Mouse (Mus musculus) MEL (cell line): ENCODE measurements around the gene Calhm3.

Experiments
- CHD1 ChIP-seq: IDR thresholded peaks from 2 replicates; pipeline ENCODE4 v1.6.1; 2012; ENCODE audit warnings: low read depth, mild to moderate bottlenecking, inconsistent platforms, low read length, improper control_type of control experiment
- CTCF ChIP-seq, 3 experiments: IDR thresholded peaks in 2 of 3; conservative IDR thresholded peaks in 1 of 3; 2 replicates each; pipeline ENCODE4 v1.5.1; 2011 to 2012; ENCODE audit warnings: low read length in 3 of 3, low read depth in 2 of 3, mild to moderate bottlenecking in 2 of 3, improper control_type of control experiment in 1 of 3, inconsistent platforms in 1 of 3, mixed read lengths in 1 of 3, moderate library complexity in 1 of 3; ENCODE audit not compliant: control insufficient read depth in 1 of 3, insufficient read depth in 1 of 3, poor library complexity in 1 of 3, severe bottlenecking in 1 of 3
- ELF1 ChIP-seq: IDR thresholded peaks from 2 replicates; pipeline ENCODE4 v1.6.1; 2014; ENCODE audit warnings: low read depth, mild to moderate bottlenecking, inconsistent platforms, low read length, improper control_type of control experiment, moderate library complexity
- EP300 ChIP-seq, 2 experiments: IDR thresholded peaks; 2 replicates each; pipeline ENCODE4 v1.6.1; 2011; ENCODE audit warnings: improper control_type of control experiment in 2 of 2, low read length in 2 of 2, low read depth in 1 of 2, mild to moderate bottlenecking in 1 of 2
- JUND ChIP-seq: IDR thresholded peaks from 2 replicates; pipeline ENCODE4 v1.6.1; 2011; ENCODE audit warnings: low read depth, mild to moderate bottlenecking, improper control_type of control experiment, low read length
- POLR2A ChIP-seq, 2 experiments: IDR thresholded peaks; 2 replicates each; pipeline ENCODE4 v1.6.1; 2011 to 2012; ENCODE audit warnings: low read length in 2 of 2, mild to moderate bottlenecking in 2 of 2, control low read depth in 1 of 2, improper control_type of control experiment in 1 of 2, low read depth in 1 of 2, moderate library complexity in 1 of 2; ENCODE audit not compliant: control insufficient read depth in 1 of 2, insufficient read depth in 1 of 2, poor library complexity in 1 of 2
- ZMIZ1 ChIP-seq: IDR thresholded peaks from 2 replicates; pipeline ENCODE4 v1.6.1; 2012; ENCODE audit warnings: low read depth, mild to moderate bottlenecking, inconsistent platforms, low read length, improper control_type of control experiment, moderate library complexity
- ZNF384 ChIP-seq: IDR thresholded peaks from 2 replicates; pipeline ENCODE4 v1.6.1; 2012; ENCODE audit warnings: low read depth, mild to moderate bottlenecking, inconsistent platforms, low read length, improper control_type of control experiment

- TF ChIP-seq CTCF (IDR thresholded peaks at IDR 0.05 in 2 of 3, conservative IDR thresholded peaks at IDR 0.05 in 1 of 3; ENCODE audit: control insufficient read depth in 1 of 3, insufficient read depth in 1 of 3, low read depth in 2 of 3, low read length in 3 of 3, poor library complexity in 1 of 3, severe bottlenecking in 1 of 3) (no peak), EP300 (IDR thresholded peaks at IDR 0.05; ENCODE audit: low read depth in 1 of 2, low read length in 2 of 2) (no peak), POLR2A (IDR thresholded peaks at IDR 0.05; ENCODE audit: control insufficient read depth in 1 of 2, insufficient read depth in 1 of 2, low read depth in 1 of 2, low read length in 2 of 2, poor library complexity in 1 of 2) (no peak), ZNF384 (no peak), JUND (no peak), CHD1 (no peak), ELF1 (no peak), ZMIZ1 (no peak)
Measured at GRCm38 (mm10) chr19:47180011-47180410, 22.4 kb upstream of the Calhm3 start.
